Mouse (Mus musculus) liver, embryonic 12.5 days (tissue): ENCODE measurements around the gene Serpinb7. TPM values are rescaled to one million over a fixed set of nuclear protein-coding genes. Genes with fewer than 3 reads are reported as not detected.
A peak's percentile ranks its signal among the peaks of the same experiment; 100 is the strongest.

Experiments used
- ATAC-seq: fragments of 200-750 bp; cut with Nextera tagmentation; 2 replicates; pipeline ENCODE4 v1.8.0; 2017; ENCODE audit warnings: moderate number of reproducible peaks, mild to moderate bottlenecking, moderate library complexity
- H3K27ac ChIP-seq: fragments of 300-500 bp; sonication (generic); 2 replicates; pipeline ENCODE4 v1.5.1; 2016; ENCODE audit warnings: mild to moderate bottlenecking
- H3K27me3 ChIP-seq: fragments of 300-500 bp; sonication (generic); replicated peaks from 2 replicates; pipeline ENCODE4 v1.6.1; 2016; ENCODE audit warnings: mild to moderate bottlenecking, moderate library complexity
- H3K36me3 ChIP-seq: fragments of 300-500 bp; sonication (generic); 2 replicates; pipeline ENCODE4 v1.6.1; 2016; ENCODE audit warnings: mild to moderate bottlenecking, moderate library complexity
- H3K4me1 ChIP-seq: fragments of 300-500 bp; sonication (generic); 2 replicates; pipeline ENCODE4 v1.6.1; 2016
- H3K4me2 ChIP-seq: fragments of 300-500 bp; sonication (generic); 2 replicates; pipeline ENCODE4 v1.6.1; 2016; ENCODE audit warnings: mild to moderate bottlenecking, moderate library complexity
- H3K4me3 ChIP-seq: fragments of 300-500 bp; sonication (generic); 2 replicates; pipeline ENCODE4 v1.5.1; 2016; ENCODE audit warnings: mild to moderate bottlenecking, moderate library complexity
- H3K9ac ChIP-seq: fragments of 300-500 bp; sonication (generic); 2 replicates; pipeline ENCODE4 v1.6.1; 2016; ENCODE audit warnings: mild to moderate bottlenecking, moderate library complexity
- H3K9me3 ChIP-seq: fragments of 300-500 bp; sonication (generic); replicated peaks from 2 replicates; pipeline ENCODE4 v1.6.1; 2016; ENCODE audit warnings: mild to moderate bottlenecking, moderate library complexity
- WGBS: fragments of 180-500 bp; shearing (Covaris S2); methylation state at CpG from one replicate; pipeline ENCODE4 v1.1.7; 2016; ENCODE audit not compliant: insufficient replicate concordance; 5-methylcytosine and 5-hydroxymethylcytosine counted together
- polyA plus RNA-seq: library from polyadenylated mRNA; unstranded; fragments of >200 nt; fragmentation: Nextera tagmentation; extraction: Ambion mirVana; gene quantifications from 2 replicates; pipeline ENCODE4 v1.2.1, GENCODE M21; 2016

Gene Serpinb7
- polyA plus RNA-seq, 1 experiment from 2014 or later, result not detected

DNA sequence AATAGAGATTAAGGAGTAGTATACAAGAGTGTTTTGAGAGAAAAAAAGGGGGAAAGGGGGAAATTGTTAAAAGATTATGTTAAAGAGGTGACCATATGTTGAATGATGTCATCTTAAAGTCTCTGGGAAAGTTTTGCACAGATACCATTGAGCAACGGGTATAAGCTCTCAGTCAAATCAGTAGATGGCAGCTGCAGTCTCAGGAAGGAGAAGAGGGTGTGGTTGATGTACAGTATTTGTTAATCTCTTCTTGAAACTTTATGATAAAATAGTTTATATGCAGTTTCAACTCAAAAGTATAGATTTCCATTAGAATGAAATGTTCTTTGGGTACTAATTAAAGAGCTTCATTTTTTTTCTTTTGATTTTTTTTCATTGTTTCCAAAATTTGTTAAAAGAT, 2.0 kb upstream of the Serpinb7 start:
- no peaks in the 10 kb centered on the region for H3K27me3 ChIP-seq
- 55% methylated on average over 1 of the region's 1 CpGs for WGBS
- no peak overlapping the region for H3K4me2 ChIP-seq
- H3K4me3 ChIP-seq, result no peak overlapping the region
- no peaks in the 10 kb centered on the region for H3K4me1 ChIP-seq
- no peaks in the 10 kb centered on the region for H3K36me3 ChIP-seq
- ATAC-seq, result no peak
- no peak overlapping the region for H3K9ac ChIP-seq
- H3K9me3 ChIP-seq, result no peaks in the 10 kb centered on the region
- no peak overlapping the region for H3K27ac ChIP-seq

DNA sequence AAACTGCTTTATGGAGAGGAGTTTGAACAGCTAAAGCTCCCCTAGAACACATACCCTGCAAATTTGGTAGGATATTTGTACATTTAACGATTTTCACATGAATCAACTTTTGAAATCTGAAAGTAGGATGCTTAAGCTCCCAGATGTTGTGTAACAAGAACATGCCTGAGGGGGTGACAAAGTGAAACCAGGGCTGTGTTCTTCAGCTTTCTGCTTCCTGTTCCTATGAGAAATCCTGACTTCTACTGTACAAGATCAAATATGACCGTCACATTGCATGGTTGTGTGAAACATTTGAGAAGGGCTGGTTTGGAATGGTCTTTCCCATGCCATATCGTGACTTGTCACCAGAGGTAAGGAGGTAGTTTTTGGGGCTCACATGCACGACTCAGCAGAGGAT, 2.6 kb downstream of the Serpinb7 start:
- Histone ChIP-seq H3K4me1 (no peaks in the 10 kb centered on the region), H3K4me2 (no peak overlapping the region), H3K9ac (no peak overlapping the region), H3K9me3 (no peaks in the 10 kb centered on the region), H3K36me3 (no peaks in the 10 kb centered on the region), H3K4me3 (no peak overlapping the region), H3K27ac (no peak overlapping the region), H3K27me3 (no peaks in the 10 kb centered on the region)
- ATAC-seq, result no peak
- WGBS, result 57% methylated on average over 4 of the region's 4 CpGs

DNA sequence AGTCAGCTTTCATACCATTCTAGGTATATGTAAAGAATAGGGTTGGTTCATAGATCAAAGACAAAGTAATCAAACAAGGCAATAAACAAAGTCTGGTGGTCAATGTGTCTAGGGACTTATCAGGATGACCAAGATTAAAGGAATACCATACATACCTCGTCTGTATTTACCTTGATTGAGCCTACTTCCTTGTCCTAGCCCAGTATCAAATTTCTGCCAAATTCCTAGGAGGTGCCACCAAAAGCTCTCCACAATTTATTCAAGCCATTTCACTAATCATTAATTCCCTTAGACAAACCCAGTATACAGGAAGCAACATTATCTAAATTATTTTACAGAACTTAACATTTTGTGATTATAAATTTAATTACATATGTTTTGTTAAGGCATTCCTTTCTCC, 15.2 kb downstream of the Serpinb7 start:
- H3K9ac ChIP-seq, result no peak overlapping the region
- no peak overlapping the region for H3K4me2 ChIP-seq
- 15% methylated on average over 1 of the region's 1 CpGs for WGBS
- ATAC-seq, result no peak
- no peak overlapping the region for H3K4me3 ChIP-seq
- no peaks in the 10 kb centered on the region for H3K36me3 ChIP-seq
- H3K9me3 ChIP-seq, result no peaks in the 10 kb centered on the region
- no peak overlapping the region for H3K27ac ChIP-seq
- no peaks in the 10 kb centered on the region for H3K4me1 ChIP-seq
- H3K27me3 ChIP-seq, result no peaks in the 10 kb centered on the region

DNA sequence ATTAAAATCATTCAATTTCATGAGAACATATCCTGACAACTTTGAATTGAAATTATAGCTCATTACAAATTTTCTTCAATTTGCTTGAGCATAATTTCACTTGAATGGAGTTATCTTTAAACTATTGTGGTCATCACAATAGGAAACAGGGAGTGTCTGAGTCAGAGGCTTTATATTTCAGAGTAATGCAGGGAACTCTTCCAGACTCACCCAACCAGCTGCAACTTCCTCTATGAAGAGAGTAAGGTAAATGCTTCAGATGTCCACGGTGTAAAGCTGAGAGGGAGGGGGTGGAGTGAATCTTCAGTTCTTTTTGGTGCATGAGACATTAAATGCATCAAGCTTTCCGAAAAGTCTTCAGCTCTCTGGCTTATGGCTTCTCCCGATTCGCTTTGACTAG, 23.0 kb downstream of the Serpinb7 start:
- Histone ChIP-seq H3K9me3 (no peaks in the 10 kb centered on the region), H3K4me2 (no peak overlapping the region), H3K9ac (no peak overlapping the region), H3K27ac (no peak overlapping the region), H3K36me3 (no peaks in the 10 kb centered on the region), H3K4me1 (no peaks in the 10 kb centered on the region), H3K27me3 (no peaks in the 10 kb centered on the region), H3K4me3 (no peak overlapping the region)
- 60% methylated on average over 4 of the region's 4 CpGs for WGBS
- no peak for ATAC-seq

DNA sequence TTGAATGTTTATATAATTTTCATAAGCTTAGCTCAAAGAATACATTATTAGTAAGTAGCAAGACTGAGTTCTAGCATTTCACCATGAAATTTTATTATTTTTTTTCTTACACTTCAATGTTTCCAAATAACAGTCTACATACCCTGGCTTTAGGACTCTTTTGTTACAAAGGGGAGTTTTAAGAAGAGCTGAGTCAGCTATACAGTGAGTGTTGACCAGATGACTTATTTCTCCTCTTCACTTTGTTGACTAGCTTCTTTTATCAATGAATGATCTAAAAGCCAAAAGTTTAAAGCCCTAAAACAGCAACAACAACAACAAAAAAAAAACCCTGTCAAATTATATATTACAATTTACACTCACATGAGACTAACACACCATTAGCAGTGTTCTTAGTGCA, 31.8 kb downstream of the Serpinb7 start:
- no peak for ATAC-seq
- H3K27ac ChIP-seq, result no peak overlapping the region
- no peaks in the 10 kb centered on the region for H3K27me3 ChIP-seq

DNA sequence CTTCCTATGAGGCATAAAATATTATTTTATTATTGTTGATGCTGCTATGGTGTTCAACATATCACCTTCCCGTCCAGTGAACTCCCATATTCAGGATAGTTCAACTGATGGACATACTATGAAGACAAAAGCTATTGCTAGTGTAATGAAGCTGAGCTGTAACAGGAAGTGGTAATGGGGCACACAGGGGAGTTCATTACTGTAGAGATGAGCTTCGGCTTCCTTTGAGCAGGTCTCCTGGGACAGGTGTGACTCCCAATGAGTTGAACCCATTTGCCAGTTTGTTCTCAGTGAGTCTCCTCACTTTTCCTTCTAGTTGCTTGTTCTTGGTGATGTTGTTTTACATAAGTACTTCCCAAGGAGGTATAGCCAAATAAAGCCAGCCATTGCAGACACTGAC, 36.1 kb downstream of the Serpinb7 start:
- H3K4me3 ChIP-seq, result no peak overlapping the region
- no peak for ATAC-seq
- WGBS, result 68% methylated on average over 2 of the region's 2 CpGs

More for the DNA sequence above, 31.8 kb downstream of the Serpinb7 start:
- H3K36me3 ChIP-seq, result no peaks in the 10 kb centered on the region
- H3K4me2 ChIP-seq, result no peak overlapping the region
- H3K9me3 ChIP-seq, result no peaks in the 10 kb centered on the region
- H3K4me1 ChIP-seq, result no peaks in the 10 kb centered on the region
- no peak overlapping the region for H3K4me3 ChIP-seq
- no peak overlapping the region for H3K9ac ChIP-seq

DNA sequence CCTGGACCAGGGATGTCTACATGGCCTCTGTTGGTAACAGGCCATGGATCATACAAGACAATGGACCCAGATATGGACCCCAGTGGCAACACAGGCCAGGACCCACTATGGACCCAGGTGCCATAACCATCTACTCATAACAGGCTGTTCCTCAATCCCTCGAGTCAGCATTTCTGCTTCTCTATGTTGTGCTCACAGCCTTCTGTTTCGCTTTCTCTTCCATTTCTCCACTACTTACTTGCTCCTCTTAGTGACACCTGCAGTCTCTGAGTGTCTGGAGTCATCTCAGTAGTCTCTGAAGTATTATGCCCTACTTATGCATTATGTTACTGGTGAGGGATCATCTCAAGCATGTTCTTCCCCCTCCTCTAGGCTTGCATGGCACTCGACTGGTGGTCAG, 40.0 kb downstream of the Serpinb7 start:
- Histone ChIP-seq H3K9ac (no peak overlapping the region), H3K4me2 (no peak overlapping the region), H3K27ac (no peak overlapping the region), H3K9me3 (no peaks in the 10 kb centered on the region), H3K4me3 (no peak overlapping the region), H3K27me3 (no peaks in the 10 kb centered on the region), H3K36me3 (no peaks in the 10 kb centered on the region), H3K4me1 (no peaks in the 10 kb centered on the region)
- 69% methylated on average over 3 of the region's 3 CpGs for WGBS
- no peak for ATAC-seq

More for the DNA sequence above, 36.1 kb downstream of the Serpinb7 start:
- Histone ChIP-seq H3K4me2 (no peak overlapping the region), H3K36me3 (no peaks in the 10 kb centered on the region), H3K9ac (no peak overlapping the region), H3K27ac (no peak overlapping the region), H3K9me3 (no peaks in the 10 kb centered on the region), H3K4me1 (no peaks in the 10 kb centered on the region), H3K27me3 (no peaks in the 10 kb centered on the region)

DNA sequence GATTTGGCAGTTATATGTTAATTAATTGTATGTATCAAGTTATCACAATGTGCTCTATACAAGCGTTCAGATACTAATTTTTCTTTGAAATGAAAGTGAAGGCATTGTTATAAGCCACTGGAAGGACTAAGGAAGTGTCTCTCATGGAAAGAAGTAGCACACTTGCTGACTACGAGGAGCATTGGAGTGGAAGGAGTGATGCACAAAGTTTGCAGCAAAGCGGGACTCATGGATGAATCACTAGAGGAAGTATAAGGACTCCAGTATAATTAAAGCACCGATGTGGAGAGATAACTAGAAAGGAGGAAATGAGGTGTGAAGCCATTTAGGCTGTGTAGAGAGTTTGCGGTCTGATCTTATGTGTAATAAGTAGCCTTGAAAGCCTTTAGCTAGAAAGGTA, 45.9 kb downstream of the Serpinb7 start:
- WGBS, result 71% methylated on average over 5 of the region's 5 CpGs
- H3K4me1 ChIP-seq, result no peaks in the 10 kb centered on the region
- no peak overlapping the region for H3K4me3 ChIP-seq
- H3K27me3 ChIP-seq, result no peaks in the 10 kb centered on the region
- ATAC-seq, result no peak
- H3K36me3 ChIP-seq, result no peaks in the 10 kb centered on the region
- H3K9me3 ChIP-seq, result no peaks in the 10 kb centered on the region
- H3K27ac ChIP-seq, result no peak overlapping the region
- H3K9ac ChIP-seq, result no peak overlapping the region
- no peak overlapping the region for H3K4me2 ChIP-seq

DNA sequence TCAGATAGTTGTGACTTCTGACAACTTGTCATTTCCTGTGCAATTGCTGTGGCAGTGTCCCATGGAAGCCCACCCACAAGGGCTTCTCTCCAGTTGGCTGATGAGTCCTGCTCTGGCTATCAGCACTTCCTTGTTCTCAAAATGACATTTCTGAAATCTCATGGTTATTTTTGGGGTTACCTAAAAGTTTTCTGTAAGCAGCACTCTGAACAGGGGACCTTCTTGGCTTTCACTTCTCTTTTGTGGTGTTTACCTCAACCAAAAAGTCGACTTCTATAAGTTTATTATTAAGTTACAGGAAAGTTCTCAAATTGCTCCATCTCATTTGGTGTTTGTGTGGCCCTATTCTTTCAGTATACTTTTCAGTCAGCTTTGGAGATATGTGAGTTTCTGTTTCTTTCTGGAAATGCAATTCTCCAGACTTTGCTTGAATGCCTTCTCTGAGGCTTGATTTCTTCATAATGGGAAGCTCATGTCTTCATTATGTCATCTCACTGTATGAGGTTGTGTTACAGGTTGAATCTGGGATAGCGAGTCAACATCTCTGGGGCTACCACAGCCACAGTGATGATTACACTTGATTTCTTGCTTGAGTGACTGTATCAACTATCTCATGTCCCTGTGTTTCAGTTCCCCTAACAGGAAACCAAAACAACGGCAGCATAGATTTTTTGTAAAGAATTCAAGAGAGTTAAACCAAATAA, 47.9 kb downstream of the Serpinb7 start:
- ATAC-seq, result no peak
- no peak overlapping the region for H3K27ac ChIP-seq
- no peak overlapping the region for H3K4me2 ChIP-seq
- H3K36me3 ChIP-seq, result no peaks in the 10 kb centered on the region
- H3K27me3 ChIP-seq, result no peaks in the 10 kb centered on the region
- H3K4me1 ChIP-seq, result no peaks in the 10 kb centered on the region
- no peaks in the 10 kb centered on the region for H3K9me3 ChIP-seq
- H3K4me3 ChIP-seq, result no peak overlapping the region
- H3K9ac ChIP-seq, result no peak overlapping the region
- 58% methylated on average over 3 of the region's 3 CpGs for WGBS

DNA sequence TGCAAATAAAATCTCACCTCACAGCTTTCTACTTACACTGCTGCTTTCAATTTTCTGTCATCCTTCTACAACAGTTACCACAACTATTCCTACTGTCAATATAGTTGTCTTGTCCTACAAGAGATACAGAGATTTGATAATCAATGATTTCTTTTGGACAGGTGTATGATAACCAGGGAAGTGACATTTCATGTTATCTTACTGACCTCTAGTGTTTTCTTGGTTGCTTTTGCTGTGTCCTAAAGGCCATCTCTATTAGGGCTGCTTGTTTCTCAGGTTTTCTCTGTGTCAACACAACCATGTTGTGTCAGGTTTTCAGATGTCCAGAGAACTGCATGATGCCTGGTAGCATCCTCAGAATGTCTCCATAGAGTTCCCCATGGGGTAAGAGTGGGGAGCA, 80.5 kb downstream of the Serpinb7 start:
- no peak for ATAC-seq

DNA sequence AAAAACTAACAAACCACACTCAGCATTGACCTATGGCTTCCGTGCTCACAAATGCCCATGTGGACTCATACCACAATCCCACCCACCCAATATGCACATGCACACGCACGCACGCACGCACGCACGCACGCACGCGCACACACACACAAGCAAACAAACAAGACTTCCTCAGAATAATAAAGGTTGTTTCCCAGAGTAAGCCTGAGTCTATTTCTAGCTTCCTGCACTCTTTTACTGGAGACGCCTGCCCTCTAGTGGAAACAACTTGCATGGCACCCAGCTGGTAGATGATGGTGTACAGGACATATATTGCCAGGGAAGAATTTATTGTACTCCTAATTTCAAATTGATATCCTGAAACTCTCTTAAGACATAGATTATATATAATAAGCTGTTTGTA, 82.0 kb downstream of the Serpinb7 start:
- H3K27me3 ChIP-seq, result no peaks in the 10 kb centered on the region
- no peak overlapping the region for H3K27ac ChIP-seq
- no peaks in the 10 kb centered on the region for H3K9me3 ChIP-seq
- H3K4me1 ChIP-seq, result no peaks in the 10 kb centered on the region
- no peak overlapping the region for H3K9ac ChIP-seq
- 0 out of 2 replicates have a peak overlapping the region, but pooled peaks have one; percentile 29 for H3K4me2 ChIP-seq
- WGBS, result 27% methylated on average over 11 of the region's 11 CpGs
- H3K4me3 ChIP-seq, result no peak overlapping the region
- H3K36me3 ChIP-seq, result no peaks in the 10 kb centered on the region
- ATAC-seq, result no peak

More for the DNA sequence above, 80.5 kb downstream of the Serpinb7 start:
- H3K9ac ChIP-seq, result no peak overlapping the region
- H3K27ac ChIP-seq, result no peak overlapping the region
- no peaks in the 10 kb centered on the region for H3K4me1 ChIP-seq
- no peak overlapping the region for H3K4me2 ChIP-seq
- H3K36me3 ChIP-seq, result no peaks in the 10 kb centered on the region
- H3K4me3 ChIP-seq, result no peak overlapping the region
- H3K9me3 ChIP-seq, result no peaks in the 10 kb centered on the region
- no peaks in the 10 kb centered on the region for H3K27me3 ChIP-seq

DNA sequence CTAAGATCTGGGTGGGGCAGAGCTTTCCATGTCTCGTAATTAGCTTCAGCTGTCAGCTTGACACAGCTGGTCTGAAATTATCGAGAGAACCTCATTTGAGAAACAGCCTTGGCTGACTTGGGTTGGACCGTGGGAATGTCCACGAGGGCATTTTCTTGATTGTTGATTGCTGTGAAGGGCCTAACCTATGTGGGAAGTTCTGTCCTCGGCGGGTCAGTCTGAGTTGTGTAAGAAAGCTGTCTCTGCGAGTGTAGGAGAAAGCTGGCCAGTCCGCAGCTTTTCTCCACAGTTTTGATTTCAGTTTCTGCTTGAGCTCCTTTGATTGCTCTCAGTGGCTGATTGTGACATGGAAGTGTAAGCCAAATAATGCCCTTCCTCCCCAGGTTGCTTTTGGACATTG, 90.1 kb downstream of the Serpinb7 start:
- Histone ChIP-seq H3K4me2 (no peak overlapping the region), H3K36me3 (no peaks in the 10 kb centered on the region), H3K4me3 (no peak overlapping the region), H3K9ac (no peak overlapping the region), H3K4me1 (no peaks in the 10 kb centered on the region), H3K27me3 (no peaks in the 10 kb centered on the region), H3K9me3 (no peaks in the 10 kb centered on the region), H3K27ac (no peak overlapping the region)
- no peak for ATAC-seq
- WGBS, result 68% methylated on average over 8 of the region's 8 CpGs

DNA sequence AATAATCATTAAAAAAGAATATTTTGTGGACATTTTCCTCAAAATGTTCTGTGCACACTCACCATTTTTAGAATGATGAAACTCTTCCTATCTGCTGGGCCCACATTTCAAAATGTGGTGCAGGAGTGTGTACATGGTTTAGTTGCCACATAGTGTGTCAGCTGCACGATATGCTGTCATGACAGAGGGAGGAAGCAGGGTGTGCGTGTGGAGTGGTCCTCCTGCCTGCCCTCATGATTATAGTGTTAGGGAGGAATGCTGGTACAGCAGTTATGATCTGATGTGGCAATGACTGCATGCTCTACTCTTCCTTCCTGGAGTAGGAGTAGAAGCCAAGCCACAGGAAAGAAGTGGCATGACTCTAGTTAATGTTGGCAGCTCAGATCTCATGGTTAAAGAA, 97.3 kb downstream of the Serpinb7 start:
- Histone ChIP-seq H3K27me3 (no peaks in the 10 kb centered on the region), H3K9ac (no peak overlapping the region), H3K36me3 (no peaks in the 10 kb centered on the region), H3K9me3 (no peaks in the 10 kb centered on the region), H3K27ac (no peak overlapping the region), H3K4me3 (no peak overlapping the region), H3K4me1 (no peaks in the 10 kb centered on the region), H3K4me2 (no peak overlapping the region)
- WGBS, result 31% methylated on average over 2 of the region's 2 CpGs
- peak; percentile 64 for ATAC-seq
